Mouse (Mus musculus): ENCODE results near the gene Kif6. TPM values are rescaled to one million over a fixed set of nuclear protein-coding genes. Genes with fewer than 3 reads are reported as not detected.

Kif6 gene
- polyA plus RNA-seq, 1 experiment, result not detected

DNA sequence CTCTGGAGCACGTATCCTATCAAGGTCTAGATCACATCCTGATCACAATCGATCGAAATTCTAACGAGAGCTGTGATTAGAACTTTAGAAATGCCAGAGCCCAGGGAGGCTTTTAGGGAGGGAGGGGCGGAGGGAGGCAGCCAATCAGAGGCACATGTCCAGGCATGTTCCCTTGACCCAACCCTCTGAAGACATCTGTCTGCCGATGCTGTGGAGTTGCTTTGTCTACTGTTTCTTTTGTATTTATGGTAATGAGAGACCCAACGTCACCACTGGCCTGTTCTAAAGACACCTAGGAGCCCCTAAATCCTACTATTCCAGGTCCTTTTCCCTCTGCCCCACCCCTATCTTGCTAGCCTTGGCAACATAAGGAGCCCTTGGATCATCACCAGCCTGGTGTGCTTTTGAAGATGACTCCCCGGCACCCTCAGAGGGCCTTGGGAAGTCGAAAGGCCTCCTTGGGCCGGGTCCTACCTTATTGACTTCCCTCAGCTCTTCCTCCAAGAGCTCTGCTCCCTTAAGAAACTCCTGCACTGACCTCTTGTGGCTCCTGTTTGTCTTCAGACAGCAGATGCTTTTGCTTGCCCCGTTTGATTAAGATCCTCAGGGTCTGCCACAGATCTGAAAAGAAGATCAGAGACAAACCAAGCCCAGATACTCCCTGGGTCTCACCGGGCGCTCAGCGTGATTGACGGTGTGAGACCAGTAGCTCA is 261.2 kb downstream of the Kif6 start:
- Histone ChIP-seq H3K27ac (ENCODE audit: insufficient read depth, low read depth, low read length) (no peak overlapping the region), H3K4me1 (ENCODE audit: control insufficient read depth, insufficient read depth, low read length) (peaks cover 9% of the 10 kb centered on the region), H3K4me3 (ENCODE audit: insufficient read depth, low read depth, low read length) (no peak overlapping the region)
- TF ChIP-seq CTCF (IDR thresholded peaks at IDR 0.05; ENCODE audit: insufficient read depth, low read depth, low read length) (no peak), POLR2A (IDR thresholded peaks at IDR 0.05; ENCODE audit: insufficient read depth, low read depth, low read length) (no peak)
- WGBS, result 69% methylated on average over 15 of the region's 15 CpGs

DNA sequence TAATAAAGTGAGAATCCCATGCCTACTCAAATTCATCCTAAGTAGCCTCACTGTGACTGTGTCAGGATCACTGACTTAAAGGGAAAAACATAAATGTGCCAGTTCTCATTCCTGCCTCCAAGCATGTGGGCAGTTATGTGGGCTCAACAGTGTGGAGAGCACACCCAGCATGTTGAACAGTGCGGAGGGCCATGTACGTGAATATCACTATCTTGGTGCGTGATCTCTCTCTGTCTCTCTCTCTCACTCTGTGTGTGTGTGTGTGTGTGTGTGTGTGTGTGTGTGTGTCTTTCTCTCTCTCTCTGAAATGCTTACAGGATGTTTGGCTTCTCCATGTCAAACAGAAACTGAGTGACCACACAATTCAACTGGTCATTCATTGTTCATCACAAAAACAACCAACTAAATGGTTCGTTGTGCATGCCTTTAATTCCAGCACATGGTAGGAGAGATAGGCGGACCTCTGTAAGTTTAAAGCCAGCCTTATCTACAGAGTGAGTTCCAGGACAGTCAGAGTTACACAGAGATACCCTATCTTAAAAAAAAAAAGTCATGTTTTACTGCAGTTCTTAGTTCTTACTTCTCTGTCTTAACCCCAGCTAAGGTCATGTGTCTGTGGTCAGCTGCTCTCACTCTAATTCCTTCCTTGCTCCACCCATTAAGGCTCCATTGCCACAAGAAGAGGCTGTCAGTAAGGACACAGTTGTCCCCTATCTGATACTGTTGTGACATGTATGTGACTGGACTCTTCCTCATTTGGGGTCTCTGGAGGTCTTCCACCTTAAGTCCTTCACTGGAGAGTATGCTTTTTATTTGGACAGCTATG is 266.2 kb downstream of the Kif6 start:
- Histone ChIP-seq H3K27ac (ENCODE audit: insufficient read depth, low read depth, low read length) (no peak overlapping the region), H3K4me1 (ENCODE audit: control insufficient read depth, insufficient read depth, low read length) (peaks cover 7% of the 10 kb centered on the region), H3K4me3 (ENCODE audit: insufficient read depth, low read depth, low read length) (no peak overlapping the region)
- TF ChIP-seq POLR2A (IDR thresholded peaks at IDR 0.05; ENCODE audit: insufficient read depth, low read depth, low read length), result no peak
- no peak for TF ChIP-seq CTCF (IDR thresholded peaks at IDR 0.05; ENCODE audit: insufficient read depth, low read depth, low read length)
- WGBS, result 83% methylated on average over 5 of the region's 5 CpGs

DNA sequence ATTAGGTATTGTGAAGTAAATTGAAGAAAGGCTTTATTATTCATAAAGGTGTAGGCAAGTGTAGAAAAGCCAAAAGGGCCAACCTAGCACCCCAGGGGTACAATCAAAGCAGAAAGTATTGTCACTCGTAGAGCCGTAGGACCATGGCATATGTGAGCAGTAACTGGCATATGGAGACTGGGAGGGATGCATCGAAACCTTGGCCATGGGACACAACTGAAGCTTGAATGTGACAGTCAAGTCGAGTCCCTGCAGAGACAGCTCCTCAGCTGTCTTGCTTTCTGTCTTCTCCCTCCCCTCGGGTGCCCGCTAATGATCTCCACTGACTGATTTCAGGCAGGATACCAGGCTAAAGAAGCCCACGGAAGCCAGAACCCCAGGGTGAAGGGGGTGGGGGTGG is 266.9 kb downstream of the Kif6 start:
- TF ChIP-seq POLR2A (IDR thresholded peaks at IDR 0.05; ENCODE audit: insufficient read depth, low read depth, low read length), result no peak
- no peak for TF ChIP-seq CTCF (IDR thresholded peaks at IDR 0.05; ENCODE audit: insufficient read depth, low read depth, low read length)
- 85% methylated on average over 7 of the region's 7 CpGs for WGBS
- no peak overlapping the region for H3K27ac ChIP-seq (ENCODE audit: insufficient read depth, low read depth, low read length)
- H3K4me1 ChIP-seq (ENCODE audit: control insufficient read depth, insufficient read depth, low read length), result peaks cover 7% of the 10 kb centered on the region
- H3K4me3 ChIP-seq (ENCODE audit: insufficient read depth, low read depth, low read length), result no peak overlapping the region

DNA sequence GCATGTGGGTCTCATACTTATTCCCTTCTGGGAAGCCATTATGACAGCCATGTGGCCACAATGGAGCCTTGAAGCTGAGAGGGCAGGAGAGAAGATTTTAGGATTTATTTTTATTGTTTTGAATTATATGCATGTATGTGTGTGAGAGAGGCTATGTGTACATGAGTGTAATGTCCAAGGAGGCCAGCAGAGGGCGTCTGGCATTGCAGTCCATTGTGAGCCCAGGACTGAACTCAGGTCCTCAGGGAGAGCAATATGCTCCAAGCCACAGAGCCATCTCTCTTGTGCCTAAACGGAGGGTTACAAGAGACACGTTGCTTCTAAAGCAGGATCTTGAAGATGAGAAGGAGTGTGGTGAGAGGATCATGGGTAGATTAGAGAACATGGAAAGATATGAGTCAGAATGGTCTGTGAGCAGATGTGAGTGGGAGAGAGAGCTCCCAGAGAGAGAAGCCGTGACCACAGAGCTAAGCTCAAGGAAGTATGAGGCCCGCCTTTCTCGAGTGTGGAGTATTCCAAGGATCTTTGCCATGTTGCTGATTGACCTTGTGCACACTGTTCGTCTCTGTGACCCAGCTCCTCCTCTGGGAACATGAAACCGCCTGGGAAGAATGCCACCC is 268.3 kb downstream of the Kif6 start:
- no peak overlapping the region for H3K27ac ChIP-seq (ENCODE audit: insufficient read depth, low read depth, low read length)
- 63% methylated on average over 8 of the region's 8 CpGs for WGBS
- no peak for TF ChIP-seq POLR2A (IDR thresholded peaks at IDR 0.05; ENCODE audit: insufficient read depth, low read depth, low read length)
- TF ChIP-seq CTCF (IDR thresholded peaks at IDR 0.05; ENCODE audit: insufficient read depth, low read depth, low read length), result peak; percentile 35; the same call in 1 of the 2 replicates
- H3K4me1 ChIP-seq (ENCODE audit: control insufficient read depth, insufficient read depth, low read length), result peaks cover 7% of the 10 kb centered on the region
- no peak overlapping the region for H3K4me3 ChIP-seq (ENCODE audit: insufficient read depth, low read depth, low read length)

DNA sequence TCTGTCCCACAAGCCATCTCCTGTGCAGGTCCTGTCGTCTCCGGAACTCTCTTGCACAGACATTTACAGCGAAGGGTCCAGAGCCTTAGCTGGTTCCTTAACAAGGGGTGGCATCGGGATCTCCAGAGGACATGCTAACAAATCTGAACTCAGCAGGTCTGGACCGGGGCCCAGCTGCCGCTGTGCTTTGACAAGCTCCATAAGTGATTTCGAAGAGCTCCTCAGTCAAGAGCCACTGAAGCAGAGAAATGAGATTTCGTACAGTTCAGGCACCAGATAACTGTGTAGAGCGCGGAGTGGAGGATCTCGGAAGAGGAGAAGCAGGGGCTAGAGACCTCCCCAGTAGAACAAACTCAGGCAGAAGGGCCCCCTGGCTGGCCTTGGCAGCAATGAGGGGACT is 270.1 kb downstream of the Kif6 start:
- 62% methylated on average over 11 of the region's 11 CpGs for WGBS
- no peak overlapping the region for H3K27ac ChIP-seq (ENCODE audit: insufficient read depth, low read depth, low read length)
- no peak overlapping the region for H3K4me3 ChIP-seq (ENCODE audit: insufficient read depth, low read depth, low read length)
- TF ChIP-seq CTCF (IDR thresholded peaks at IDR 0.05; ENCODE audit: insufficient read depth, low read depth, low read length), result no peak
- TF ChIP-seq POLR2A (IDR thresholded peaks at IDR 0.05; ENCODE audit: insufficient read depth, low read depth, low read length), result no peak
- H3K4me1 ChIP-seq (ENCODE audit: control insufficient read depth, insufficient read depth, low read length), result peaks cover 10% of the 10 kb centered on the region

DNA sequence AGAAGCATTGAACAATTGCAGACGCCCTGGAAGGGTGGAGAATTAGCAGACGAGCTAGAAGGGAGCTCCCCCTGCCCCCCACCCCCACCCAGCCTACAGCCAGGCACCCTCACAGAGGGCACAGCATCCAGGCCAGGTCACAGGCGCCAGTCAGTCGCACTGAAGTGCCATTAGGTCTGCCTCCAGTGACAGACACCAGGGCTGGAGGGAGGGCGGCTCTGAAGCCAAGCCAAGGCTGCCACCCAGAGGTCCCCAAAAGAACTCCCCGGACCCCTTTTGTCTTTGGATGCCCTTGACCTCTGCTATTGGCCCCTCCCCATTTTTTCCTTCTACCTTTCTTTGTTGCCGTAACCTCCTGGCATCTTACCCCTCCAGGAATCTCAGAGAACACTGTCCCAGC is 274.7 kb downstream of the Kif6 start:
- no peak overlapping the region for H3K4me3 ChIP-seq (ENCODE audit: insufficient read depth, low read depth, low read length)
- TF ChIP-seq CTCF (IDR thresholded peaks at IDR 0.05; ENCODE audit: insufficient read depth, low read depth, low read length), result peak; percentile 17; the same call in 1 of the 2 replicates
- no peak for TF ChIP-seq POLR2A (IDR thresholded peaks at IDR 0.05; ENCODE audit: insufficient read depth, low read depth, low read length)
- WGBS, result 53% methylated on average over 7 of the region's 7 CpGs
- no peak overlapping the region for H3K27ac ChIP-seq (ENCODE audit: insufficient read depth, low read depth, low read length)
- peaks cover 7% of the 10 kb centered on the region for H3K4me1 ChIP-seq (ENCODE audit: control insufficient read depth, insufficient read depth, low read length)

DNA sequence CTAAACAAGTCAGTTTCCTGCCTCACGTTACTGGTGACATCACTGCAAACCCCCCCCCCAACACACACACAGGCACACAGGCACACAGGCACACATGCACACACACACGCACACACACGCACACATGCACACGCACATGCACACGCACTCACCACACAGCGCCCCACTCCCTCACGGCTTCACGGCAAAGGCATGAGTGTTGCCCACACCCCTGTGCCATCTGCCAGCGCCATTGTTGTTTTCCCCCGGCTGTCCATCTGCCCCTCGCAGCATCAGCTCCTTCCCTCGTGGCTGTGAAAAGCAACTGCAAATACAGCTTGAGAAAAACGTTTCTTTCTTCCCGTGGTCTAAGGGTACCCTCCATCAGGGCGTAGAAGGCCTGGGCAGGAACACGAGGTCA is 275.9 kb downstream of the Kif6 start:
- H3K4me1 ChIP-seq (ENCODE audit: control insufficient read depth, insufficient read depth, low read length), result peaks cover 3% of the 10 kb centered on the region
- WGBS, result 85% methylated on average over 16 of the region's 16 CpGs
- no peak overlapping the region for H3K4me3 ChIP-seq (ENCODE audit: insufficient read depth, low read depth, low read length)
- no peak overlapping the region for H3K27ac ChIP-seq (ENCODE audit: insufficient read depth, low read depth, low read length)
- no peak for TF ChIP-seq POLR2A (IDR thresholded peaks at IDR 0.05; ENCODE audit: insufficient read depth, low read depth, low read length)
- TF ChIP-seq CTCF (IDR thresholded peaks at IDR 0.05; ENCODE audit: insufficient read depth, low read depth, low read length), result no peak

DNA sequence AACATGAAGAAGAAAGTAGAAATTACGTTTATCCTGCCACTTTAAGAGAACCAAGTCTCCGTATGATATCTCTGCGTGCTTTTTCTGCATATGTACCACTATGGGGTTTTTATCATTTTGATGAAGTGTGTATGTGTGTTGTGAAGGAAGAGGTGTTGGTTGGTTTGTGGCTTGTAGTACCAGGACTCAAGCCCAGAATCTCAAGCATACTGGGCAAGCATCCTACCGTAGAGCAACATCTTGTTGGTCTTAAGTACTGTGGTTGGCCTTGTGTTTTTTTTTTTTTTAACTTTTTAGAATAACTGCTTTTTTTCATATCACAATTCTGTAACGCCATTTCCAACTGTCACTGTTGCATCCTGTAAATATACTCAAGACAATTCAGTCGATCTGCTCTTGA is 277.5 kb downstream of the Kif6 start:
- 91% methylated on average over 6 of the region's 6 CpGs for WGBS

DNA sequence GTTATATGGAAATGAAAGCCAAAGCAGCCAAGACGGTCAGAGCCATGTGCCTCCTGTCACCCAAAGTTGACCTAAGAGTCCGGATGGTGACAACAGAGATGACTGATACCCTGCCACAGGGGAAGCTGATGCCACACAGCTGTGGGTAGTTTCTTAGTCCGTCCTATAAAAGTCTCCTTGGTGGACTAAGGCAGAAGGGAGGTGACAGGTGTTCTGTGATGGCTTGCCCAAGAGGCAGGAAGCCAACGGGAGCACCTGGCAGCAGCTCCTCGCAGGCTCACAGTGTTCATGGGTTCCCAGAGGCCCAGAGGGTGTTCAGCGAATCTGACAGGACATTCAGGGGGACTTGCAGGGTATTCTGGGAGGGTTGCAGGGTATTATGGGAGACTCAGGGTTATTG is 279.5 kb downstream of the Kif6 start:
- no peak overlapping the region for H3K27ac ChIP-seq (ENCODE audit: insufficient read depth, low read depth, low read length)
- H3K4me1 ChIP-seq (ENCODE audit: control insufficient read depth, insufficient read depth, low read length), result peaks cover 4% of the 10 kb centered on the region
- H3K4me3 ChIP-seq (ENCODE audit: insufficient read depth, low read depth, low read length), result no peak overlapping the region
- 94% methylated on average over 6 of the region's 6 CpGs for WGBS
- TF ChIP-seq CTCF (IDR thresholded peaks at IDR 0.05; ENCODE audit: insufficient read depth, low read depth, low read length) (no peak), POLR2A (IDR thresholded peaks at IDR 0.05; ENCODE audit: insufficient read depth, low read depth, low read length) (no peak)

More for the DNA sequence above, 277.5 kb downstream of the Kif6 start:
- H3K27ac ChIP-seq (ENCODE audit: insufficient read depth, low read depth, low read length), result no peak overlapping the region
- TF ChIP-seq POLR2A (IDR thresholded peaks at IDR 0.05; ENCODE audit: insufficient read depth, low read depth, low read length), result no peak
- no peak for TF ChIP-seq CTCF (IDR thresholded peaks at IDR 0.05; ENCODE audit: insufficient read depth, low read depth, low read length)
- H3K4me3 ChIP-seq (ENCODE audit: insufficient read depth, low read depth, low read length), result no peak overlapping the region
- peaks cover 3% of the 10 kb centered on the region for H3K4me1 ChIP-seq (ENCODE audit: control insufficient read depth, insufficient read depth, low read length)
